Mouse (Mus musculus): ENCODE results near the gene Dtx3. TPM values are rescaled to one million over a fixed set of nuclear protein-coding genes. Genes with fewer than 3 reads are reported as not detected.
"Not testable (repeated sequence)": the region's sequence is repeated elsewhere in the genome, so short reads cannot be mapped to it uniquely, and the experiment has no call there.

The Dtx3 gene
- polyA plus RNA-seq, 1 experiment from 2014 or later, result 70.8 TPM

GRCm38 (mm10) chr10:127199474-127199873, 3.9 kb upstream of the Dtx3 start:
- WGBS, result 84% methylated on average over 11 of the region's 11 CpGs
- H3K27me3 ChIP-seq (replicated peaks; ENCODE audit: control insufficient read depth, insufficient read depth, low read length), result no peaks in the 10 kb centered on the region
- no peak overlapping the region for H3K27ac ChIP-seq (ENCODE audit: low read depth, low read length)
- H3K9me3 ChIP-seq (ENCODE audit: control insufficient read depth, low read length), result no peaks in the 10 kb centered on the region
- H3K4me3 ChIP-seq (ENCODE audit: low read depth, low read length), result no peak overlapping the region
- ATAC-seq (replicated peaks; ENCODE audit: low FRiP score) (no peak), DNase-seq (ENCODE audit: low spot score) (no peak)
- H3K4me1 ChIP-seq (replicated peaks; ENCODE audit: control insufficient read depth, insufficient read depth, low read length), result peaks cover 31% of the 10 kb centered on the region
- no peak overlapping the region for H3K9ac ChIP-seq (ENCODE audit: low read depth, low read length)
- H3K36me3 ChIP-seq (ENCODE audit: control insufficient read depth, insufficient read depth, low read length), result peaks cover 31% of the 10 kb centered on the region
- no peak overlapping the region for H3K4me2 ChIP-seq

- no peak for ATAC-seq (replicated peaks; ENCODE audit: low FRiP score)
- H3K9ac ChIP-seq (ENCODE audit: low read depth, low read length), result no peak overlapping the region
- H3K9me3 ChIP-seq (ENCODE audit: control insufficient read depth, low read length), result no peaks in the 10 kb centered on the region
- no peak overlapping the region for H3K27ac ChIP-seq (ENCODE audit: low read depth, low read length)
- H3K4me2 ChIP-seq, result no peak overlapping the region
- no peak for DNase-seq (ENCODE audit: low spot score)
- peaks cover 31% of the 10 kb centered on the region for H3K4me1 ChIP-seq (replicated peaks; ENCODE audit: control insufficient read depth, insufficient read depth, low read length)
- peaks cover 28% of the 10 kb centered on the region for H3K36me3 ChIP-seq (ENCODE audit: control insufficient read depth, insufficient read depth, low read length)
- 75% methylated on average over 5 of the region's 5 CpGs for WGBS
- H3K4me3 ChIP-seq (ENCODE audit: low read depth, low read length), result no peak overlapping the region
- no peaks in the 10 kb centered on the region for H3K27me3 ChIP-seq (replicated peaks; ENCODE audit: control insufficient read depth, insufficient read depth, low read length)
These were observed 3.5 kb upstream of the Dtx3 start for GRCm38 (mm10) chr10:127199068-127199467.

- Histone ChIP-seq H3K4me3 (ENCODE audit: low read depth, low read length) (no peak overlapping the region), H3K4me1 (replicated peaks; ENCODE audit: control insufficient read depth, insufficient read depth, low read length) (peaks cover 27% of the 10 kb centered on the region), H3K9ac (ENCODE audit: low read depth, low read length) (no peak overlapping the region), H3K4me2 (no peak overlapping the region), H3K36me3 (ENCODE audit: control insufficient read depth, insufficient read depth, low read length) (peaks cover 23% of the 10 kb centered on the region), H3K9me3 (ENCODE audit: control insufficient read depth, low read length) (no peaks in the 10 kb centered on the region), H3K27me3 (replicated peaks; ENCODE audit: control insufficient read depth, insufficient read depth, low read length) (no peaks in the 10 kb centered on the region), H3K27ac (ENCODE audit: low read depth, low read length) (peak overlapping the region; percentile 28)
- DNase-seq (ENCODE audit: low spot score) (no peak), ATAC-seq (replicated peaks; ENCODE audit: low FRiP score) (no peak)
- 62% methylated on average over 2 of the region's 2 CpGs for WGBS
These were observed 3.0 kb upstream of the Dtx3 start for GRCm38 (mm10) chr10:127198492-127198891.

- H3K9me3 ChIP-seq (ENCODE audit: control insufficient read depth, low read length), result no peaks in the 10 kb centered on the region
- no peak overlapping the region for H3K9ac ChIP-seq (ENCODE audit: low read depth, low read length)
- no peak for ATAC-seq (replicated peaks; ENCODE audit: low FRiP score)
- H3K4me2 ChIP-seq, result no peak overlapping the region
- WGBS, result 86% methylated on average over 11 of the region's 11 CpGs
- no peak overlapping the region for H3K4me3 ChIP-seq (ENCODE audit: low read depth, low read length)
- H3K27me3 ChIP-seq (replicated peaks; ENCODE audit: control insufficient read depth, insufficient read depth, low read length), result no peaks in the 10 kb centered on the region
- H3K27ac ChIP-seq (ENCODE audit: low read depth, low read length), result no peak overlapping the region
- no peak for DNase-seq (ENCODE audit: low spot score)
- peaks cover 19% of the 10 kb centered on the region for H3K36me3 ChIP-seq (ENCODE audit: control insufficient read depth, insufficient read depth, low read length)
- peaks cover 27% of the 10 kb centered on the region for H3K4me1 ChIP-seq (replicated peaks; ENCODE audit: control insufficient read depth, insufficient read depth, low read length)
These were observed 2.1 kb upstream of the Dtx3 start for GRCm38 (mm10) chr10:127197505-127198110.

- 85% methylated on average over 8 of the region's 8 CpGs for WGBS
- no peaks in the 10 kb centered on the region for H3K27me3 ChIP-seq (replicated peaks; ENCODE audit: control insufficient read depth, insufficient read depth, low read length)
- no peak overlapping the region for H3K4me2 ChIP-seq
- no peaks in the 10 kb centered on the region for H3K9me3 ChIP-seq (ENCODE audit: control insufficient read depth, low read length)
- no peak overlapping the region for H3K9ac ChIP-seq (ENCODE audit: low read depth, low read length)
- H3K36me3 ChIP-seq (ENCODE audit: control insufficient read depth, insufficient read depth, low read length), result peaks cover 17% of the 10 kb centered on the region
- DNase-seq (ENCODE audit: low spot score) (no peak), ATAC-seq (replicated peaks; ENCODE audit: low FRiP score) (no peak)
- no peak overlapping the region for H3K27ac ChIP-seq (ENCODE audit: low read depth, low read length)
- no peak overlapping the region for H3K4me3 ChIP-seq (ENCODE audit: low read depth, low read length)
- peaks cover 31% of the 10 kb centered on the region for H3K4me1 ChIP-seq (replicated peaks; ENCODE audit: control insufficient read depth, insufficient read depth, low read length)
These were observed 1.6 kb upstream of the Dtx3 start for GRCm38 (mm10) chr10:127197104-127197503.

GRCm38 (mm10) chr10:127196392-127196791, 864 bp upstream of the Dtx3 start:
- Histone ChIP-seq H3K4me2 (peak overlapping the region; percentile 93), H3K27ac (ENCODE audit: low read depth, low read length) (peak overlapping the region; percentile 91), H3K9ac (ENCODE audit: low read depth, low read length) (peak overlapping the region; percentile 95), H3K27me3 (replicated peaks; ENCODE audit: control insufficient read depth, insufficient read depth, low read length) (no peaks in the 10 kb centered on the region), H3K9me3 (ENCODE audit: control insufficient read depth, low read length) (no peaks in the 10 kb centered on the region), H3K36me3 (ENCODE audit: control insufficient read depth, insufficient read depth, low read length) (peaks cover 15% of the 10 kb centered on the region), H3K4me1 (replicated peaks; ENCODE audit: control insufficient read depth, insufficient read depth, low read length) (peaks cover 36% of the 10 kb centered on the region), H3K4me3 (ENCODE audit: low read depth, low read length) (peak overlapping the region; percentile 91)
- 50% methylated on average over 5 of the region's 5 CpGs for WGBS
- DNase-seq (ENCODE audit: low spot score) (no peak), ATAC-seq (replicated peaks; ENCODE audit: low FRiP score) (no peak)

GRCm38 (mm10) chr10:127194428-127195327, 850 bp downstream of the Dtx3 start:
- no peaks in the 10 kb centered on the region for H3K9me3 ChIP-seq (ENCODE audit: control insufficient read depth, low read length)
- 10% methylated on average over 22 of the region's 22 CpGs for WGBS
- H3K4me3 ChIP-seq (ENCODE audit: low read depth, low read length), result peak overlapping the region; percentile 91
- peak; percentile 29 for ATAC-seq (replicated peaks; ENCODE audit: low FRiP score)
- H3K36me3 ChIP-seq (ENCODE audit: control insufficient read depth, insufficient read depth, low read length), result peaks cover 8% of the 10 kb centered on the region
- no peaks in the 10 kb centered on the region for H3K27me3 ChIP-seq (replicated peaks; ENCODE audit: control insufficient read depth, insufficient read depth, low read length)
- H3K9ac ChIP-seq (ENCODE audit: low read depth, low read length), result peak overlapping the region; percentile 95
- peak overlapping the region; percentile 91 for H3K27ac ChIP-seq (ENCODE audit: low read depth, low read length)
- no peak for DNase-seq (ENCODE audit: low spot score)
- H3K4me2 ChIP-seq, result peak overlapping the region; percentile 93
- H3K4me1 ChIP-seq (replicated peaks; ENCODE audit: control insufficient read depth, insufficient read depth, low read length), result peaks cover 50% of the 10 kb centered on the region

- H3K36me3 ChIP-seq (ENCODE audit: control insufficient read depth, insufficient read depth, low read length), result peaks cover 2% of the 10 kb centered on the region; the same call in 1 of the 2 replicates
- ATAC-seq (replicated peaks; ENCODE audit: low FRiP score), result no peak
- H3K4me1 ChIP-seq (replicated peaks; ENCODE audit: control insufficient read depth, insufficient read depth, low read length), result peaks cover 54% of the 10 kb centered on the region
- peak overlapping the region; percentile 41 for H3K4me2 ChIP-seq
- peak overlapping the region; percentile 72 for H3K27ac ChIP-seq (ENCODE audit: low read depth, low read length)
- no peaks in the 10 kb centered on the region for H3K27me3 ChIP-seq (replicated peaks; ENCODE audit: control insufficient read depth, insufficient read depth, low read length)
- 84% methylated on average over 9 of the region's 9 CpGs for WGBS
- no peak for DNase-seq (ENCODE audit: low spot score)
- no peak overlapping the region for H3K4me3 ChIP-seq (ENCODE audit: low read depth, low read length)
- H3K9ac ChIP-seq (ENCODE audit: low read depth, low read length), result peak overlapping the region; percentile 26; the same call in 1 of the 2 replicates
- no peaks in the 10 kb centered on the region for H3K9me3 ChIP-seq (ENCODE audit: control insufficient read depth, low read length)
These were observed 2.5 kb downstream of the Dtx3 start for GRCm38 (mm10) chr10:127193011-127193410.

GRCm38 (mm10) chr10:127192057-127192328, 3.5 kb downstream of the Dtx3 start:
- not testable (repeated sequence) for H3K9me3 ChIP-seq (ENCODE audit: control insufficient read depth, low read length); H3K9ac ChIP-seq (ENCODE audit: low read depth, low read length); H3K4me3 ChIP-seq (ENCODE audit: low read depth, low read length); H3K36me3 ChIP-seq (ENCODE audit: control insufficient read depth, insufficient read depth, low read length); ATAC-seq (replicated peaks; ENCODE audit: low FRiP score); H3K27me3 ChIP-seq (replicated peaks; ENCODE audit: control insufficient read depth, insufficient read depth, low read length); DNase-seq (ENCODE audit: low spot score)
- peak overlapping the region; percentile 92 for H3K4me2 ChIP-seq
- H3K4me1 ChIP-seq (replicated peaks; ENCODE audit: control insufficient read depth, insufficient read depth, low read length), result peaks cover 58% of the 10 kb centered on the region
- WGBS, result 73% methylated on average over 1 of the region's 1 CpGs
- H3K27ac ChIP-seq (ENCODE audit: low read depth, low read length), result peak overlapping the region; percentile 86

Measured in liver, embryonic 11.5 days (tissue).